Mouse (Mus musculus) left cerebral cortex, postnatal 14 days (tissue): ENCODE measurements around the gene Rnf216. TPM values are rescaled to one million over a fixed set of nuclear protein-coding genes. Genes with fewer than 3 reads are reported as not detected.

ENCODE experiments used
- DNase-seq, 2 experiments: peaks; one replicate each; pipeline ENCODE4 v3.0.0; 2021 to 2022; ENCODE audit warnings: low spot score in 2 of 2, mixed read lengths in 1 of 2
- intact Hi-C: fragments of 180-260 bp; cut with DNase I; formaldehyde crosslinking; loops from one replicate; pipeline ENCODE4 v1.15.1; 2025
- microRNA-seq, 2 experiments: library from miRNA; unstranded; fragments of <30 nt; microRNA quantifications; one replicate each; pipeline ENCODE4 v1.2.0; 2022
- total RNA-seq, 2 experiments: library from RNA; stranded (reverse); gene quantifications; 2 replicates each; pipeline ENCODE4 v1.2.3; 2021

Gene Rnf216
- total RNA-seq, 2 experiments from 2014 or later, result 38.8 to 41.0 TPM

GRCm38 (mm10) chr5:142947460-142947859 is 165.3 kb downstream of the Rnf216 start:
- intact Hi-C loops, result no loop called here
- DNase-seq, result no peak

- intact Hi-C loops, result no loop called here
- DNase-seq, result no peak
Observed at GRCm38 (mm10) chr5:142944979-142945682, 167.7 kb downstream of the Rnf216 start.

Small RNA genes within 50 kb of the gene (microRNA-seq; reads per million reads assigned to microRNA genes)
- gene Gm44405, result 0 reads per million in 2 experiments

Other genes with a start within 250 kb of the Rnf216 start
- gene Fbxl18, start 217.6 kb downstream of the Rnf216 start, total RNA-seq, result 10 to 100 TPM; 34.2 to 34.4 TPM
- gene Actb, start 206.2 kb downstream of the Rnf216 start, total RNA-seq, result 1,000 to 10,000 TPM; 3,011 to 3,018 TPM
- gene Fscn1, start 152.7 kb downstream of the Rnf216 start, total RNA-seq, result 100 to 1,000 TPM; 408 to 429 TPM
- under 1 TPM; 0.11 to 0.13 TPM for gene Olfr718-ps1, start 34.6 kb upstream of the Rnf216 start, total RNA-seq
- gene Rbak, start 67.8 kb upstream of the Rnf216 start, total RNA-seq, result 10 to 100 TPM; 15.2 to 15.6 TPM
- not detected for gene Spdye4b, start 68.0 kb upstream of the Rnf216 start, total RNA-seq
- not detected for gene Spdye4a, start 113.9 kb upstream of the Rnf216 start, total RNA-seq
- 10 to 100 TPM; 24.6 to 28.2 TPM for gene Zfp12, start 122.2 kb upstream of the Rnf216 start, total RNA-seq
- 10 to 100 TPM; 20.1 to 20.5 TPM for gene Zfp316, start 157.0 kb upstream of the Rnf216 start, total RNA-seq
- gene Zfp853, start 180.6 kb upstream of the Rnf216 start, total RNA-seq, result 1 to 10 TPM; 7.8 to 8.3 TPM
- gene E130309D02Rik, start 202.4 kb upstream of the Rnf216 start, total RNA-seq, result 10 to 100 TPM; 22.2 to 22.3 TPM
- 10 to 100 TPM; 35.8 to 37.4 TPM for gene Zdhhc4, start 216.3 kb upstream of the Rnf216 start, total RNA-seq
- 1 to 10 TPM; 1.4 to 1.9 TPM for gene Grid2ip, start 244.3 kb upstream of the Rnf216 start, total RNA-seq